Mouse (Mus musculus): ENCODE measurements at regions not wholly inside any gene's neighbourhood (a gene's known extent, or its start where the extent isn't known, plus 50 kb on each side); places are given as distances from the start of the nearest gene placed in this dataset.

DNA sequence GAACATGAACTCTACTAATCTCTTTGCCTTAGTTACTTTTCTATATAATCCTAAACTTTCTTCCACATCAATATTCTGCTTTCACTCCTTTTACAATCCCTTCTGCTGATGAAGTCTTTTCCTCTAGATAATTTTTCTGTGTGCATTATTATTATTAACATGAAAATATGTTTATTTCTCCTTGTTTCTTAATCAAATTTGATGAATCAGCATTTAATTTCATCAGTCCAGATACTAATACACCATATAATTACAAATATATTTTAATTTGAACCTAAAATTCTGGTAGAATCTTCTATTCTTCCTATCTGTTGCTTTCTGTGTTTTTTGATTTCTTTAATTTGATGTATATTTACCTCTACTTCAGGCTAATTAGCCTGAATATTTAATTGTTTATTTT lies 365.5 kb downstream of the Dcdc2c start:
- no peak for DNase-seq (ENCODE audit: low spot score in 2 of 2)

DNA sequence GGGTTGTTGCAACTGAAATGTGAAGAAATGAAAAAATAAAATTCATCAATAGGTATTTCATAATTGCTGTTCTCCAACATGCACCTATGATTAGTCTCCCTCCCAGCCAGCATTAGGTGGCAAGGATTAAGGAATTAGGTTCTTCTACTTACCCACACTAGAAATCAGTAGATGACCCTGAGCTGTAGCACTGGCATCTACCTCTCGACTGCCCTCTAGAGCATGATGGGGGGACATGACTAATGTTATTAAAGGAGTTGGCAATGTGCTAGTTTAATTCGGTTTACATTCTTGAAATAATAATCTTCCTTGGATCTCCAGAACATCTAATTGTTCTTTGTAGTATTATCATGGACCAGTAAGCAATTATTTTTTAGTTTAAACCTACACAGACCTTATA lies 370.9 kb downstream of the Dcdc2c start:
- DNase-seq (ENCODE audit: low spot score in 2 of 2), result no peak

DNA sequence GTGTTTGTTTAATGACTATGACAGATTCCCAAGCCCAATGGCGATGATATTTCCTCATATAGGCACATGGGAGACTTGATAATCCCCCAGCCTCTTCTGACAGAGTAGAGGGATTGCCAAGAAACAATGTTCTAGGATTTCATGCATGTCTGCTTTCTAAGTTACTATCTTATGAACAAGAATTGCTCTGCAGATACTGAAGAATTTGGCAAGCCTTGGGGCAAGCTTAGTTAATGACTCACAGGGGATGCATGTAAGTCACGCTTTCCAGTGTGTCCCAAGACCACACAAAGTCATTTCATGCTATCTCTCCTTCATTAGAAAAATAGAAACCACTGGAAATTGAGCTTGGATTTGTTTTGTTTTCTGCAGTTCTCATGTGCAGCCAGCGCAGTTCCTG lies 376.2 kb downstream of the Dcdc2c start:
- DNase-seq (ENCODE audit: low spot score in 2 of 2), result no peak

DNA sequence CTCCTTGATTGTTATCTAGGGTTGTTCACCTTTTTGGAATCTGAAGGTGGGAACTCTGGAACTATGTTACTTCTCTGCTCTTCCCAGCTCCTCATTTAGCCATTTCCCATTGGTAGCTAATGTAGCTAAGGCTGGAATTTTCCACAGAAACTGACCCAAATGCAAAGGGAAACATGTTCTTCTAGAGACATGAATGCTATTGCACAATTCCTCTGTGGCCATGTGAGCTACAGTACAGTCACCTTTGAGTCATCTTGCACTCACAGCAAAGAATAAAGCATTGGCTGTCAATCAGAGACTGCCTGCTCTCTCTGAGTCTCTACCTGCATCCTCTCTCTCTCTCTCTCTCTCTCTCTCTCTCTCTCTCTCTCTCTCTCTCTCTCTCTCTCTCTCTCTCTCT lies 378.1 kb downstream of the Dcdc2c start:
- DNase-seq (ENCODE audit: low spot score in 2 of 2), result no peak

DNA sequence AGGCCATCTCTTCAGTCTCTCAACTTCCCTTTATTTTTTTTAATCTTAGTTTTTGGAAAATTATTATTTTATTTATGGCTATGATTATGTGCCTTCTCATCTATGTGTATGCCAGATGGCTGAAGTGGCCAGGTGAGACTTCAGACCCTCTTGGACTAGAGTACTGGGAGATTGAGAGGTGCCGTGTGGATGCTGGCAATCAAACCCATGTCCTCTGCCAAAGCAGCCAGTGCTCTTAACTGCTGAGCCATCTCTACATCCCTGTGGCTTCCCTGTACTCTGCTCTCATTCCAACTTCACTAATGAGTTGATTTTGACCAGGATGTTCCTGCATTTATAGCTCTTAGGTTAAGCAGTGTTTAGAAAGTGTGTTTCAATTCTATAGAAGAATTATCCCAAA lies 393.4 kb downstream of the Dcdc2c start:
- DNase-seq (ENCODE audit: low spot score in 2 of 2), result no peak

DNA sequence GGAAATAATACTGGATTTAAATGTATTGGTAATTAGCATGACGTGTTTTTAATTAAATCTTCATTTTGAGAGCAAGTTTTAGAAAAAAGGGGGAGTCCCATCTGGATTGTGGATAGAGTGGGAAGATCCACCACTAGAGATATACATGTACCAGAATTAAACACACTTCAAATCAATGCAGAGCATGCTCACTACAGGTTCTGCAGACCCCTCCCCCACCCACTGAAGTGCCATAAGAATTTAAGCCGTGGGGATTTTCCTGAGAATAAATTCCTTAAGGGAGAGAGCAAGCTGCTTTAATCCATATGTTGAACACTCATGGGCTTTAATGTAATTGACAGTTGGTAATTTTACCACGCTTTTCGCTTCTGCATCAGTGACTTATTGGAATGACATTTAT lies 401.4 kb downstream of the Dcdc2c start:
- no peak for DNase-seq (ENCODE audit: low spot score in 2 of 2)

DNA sequence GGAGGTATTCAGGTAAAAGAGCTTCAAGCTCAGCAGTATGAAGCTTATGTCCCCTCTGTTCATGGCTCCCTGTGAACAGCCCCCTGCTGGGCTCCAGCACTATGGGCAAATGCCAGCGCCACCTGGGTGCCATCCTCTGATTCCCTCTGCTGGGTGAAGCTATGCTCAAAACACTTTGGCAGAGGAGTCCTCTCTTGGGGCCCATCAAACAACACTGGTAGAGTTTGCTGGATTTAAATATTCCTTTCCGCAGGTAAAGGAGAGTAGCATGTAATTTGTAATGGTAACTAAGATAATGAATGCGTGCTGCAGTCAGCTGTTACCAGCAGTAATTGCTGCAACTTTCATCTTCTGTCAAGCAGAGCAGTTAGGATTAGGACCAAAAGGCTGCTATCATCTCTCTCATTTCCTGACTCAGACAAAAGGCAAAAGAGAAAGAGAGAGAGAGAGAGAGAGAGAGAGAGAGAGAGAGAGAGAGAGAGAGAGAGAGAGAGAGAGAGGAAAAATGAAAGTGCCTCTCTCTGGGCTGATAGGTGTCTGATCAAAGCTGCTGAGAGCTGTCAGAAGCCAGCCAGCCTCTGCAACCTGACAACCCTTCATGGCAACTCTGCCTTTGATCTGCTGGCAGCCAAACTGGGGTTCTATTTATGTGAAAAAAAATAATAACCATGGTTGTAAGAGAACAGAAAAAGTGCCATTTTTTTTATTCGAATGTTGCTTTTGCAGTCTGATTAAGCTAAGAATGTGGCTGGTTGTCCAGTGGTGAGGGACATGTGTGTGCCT lies 416.2 kb downstream of the Dcdc2c start:
- no peak for DNase-seq (ENCODE audit: low spot score in 2 of 2)

DNA sequence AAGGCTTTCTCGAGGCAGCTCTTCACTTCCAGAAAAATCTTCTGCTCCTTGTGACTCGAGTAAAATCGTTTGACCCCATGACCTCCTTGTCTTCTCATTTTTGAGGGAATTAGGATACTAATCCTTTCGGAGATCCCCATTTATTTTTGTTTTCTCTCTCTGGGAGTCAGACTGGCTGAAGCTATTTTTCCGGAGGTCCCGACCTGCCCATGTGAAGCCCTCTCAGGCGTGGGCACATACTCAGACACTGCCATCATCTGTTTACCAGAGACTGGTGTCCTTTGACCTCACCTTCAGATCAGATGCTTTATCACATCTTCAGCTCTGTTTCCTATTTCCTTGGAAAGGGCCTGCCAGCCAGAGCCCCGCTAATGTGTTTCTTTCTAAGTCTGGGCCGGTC lies 429.4 kb downstream of the Dcdc2c start:
- DNase-seq (ENCODE audit: low spot score in 2 of 2), result no peak

DNA sequence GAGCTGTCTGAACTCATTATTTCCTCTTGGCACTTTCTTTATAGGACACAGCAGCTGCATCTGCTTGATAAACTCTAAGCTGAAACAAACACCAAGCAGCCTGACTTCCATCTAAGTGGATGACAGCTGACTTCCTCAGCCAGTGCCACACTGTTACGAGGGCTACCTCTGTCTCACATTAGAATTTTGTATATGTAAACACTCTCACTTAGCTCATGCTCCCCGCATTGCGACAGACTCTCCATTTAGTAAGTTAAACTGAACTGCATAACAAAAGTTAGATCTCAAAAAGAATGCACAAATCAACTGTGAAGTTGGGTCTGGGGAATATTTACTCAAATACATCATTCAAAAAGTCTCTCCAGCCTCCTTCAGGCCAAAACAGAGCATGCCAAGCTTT lies 432.1 kb downstream of the Dcdc2c start:
- DNase-seq (ENCODE audit: low spot score in 2 of 2), result no peak

DNA sequence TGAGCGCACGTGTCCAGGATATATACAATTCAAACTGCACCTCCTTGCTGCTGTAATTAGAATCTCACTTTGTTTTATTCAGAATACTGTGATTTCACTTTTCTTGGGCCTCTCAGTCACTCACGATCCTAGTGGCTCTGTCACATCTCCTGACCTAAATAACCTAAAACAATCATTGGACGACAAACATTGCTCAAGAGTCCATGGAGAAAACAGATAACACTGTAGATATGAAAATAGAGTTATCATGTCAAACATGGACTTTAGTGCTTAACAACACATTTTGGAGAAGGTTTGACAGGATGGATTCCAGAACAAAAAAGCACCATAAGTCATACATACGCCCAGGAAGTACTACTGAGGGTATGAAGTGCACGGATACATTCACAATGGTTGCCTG lies 461.5 kb downstream of the Dcdc2c start:
- DNase-seq (ENCODE audit: low spot score in 2 of 2), result no peak

DNA sequence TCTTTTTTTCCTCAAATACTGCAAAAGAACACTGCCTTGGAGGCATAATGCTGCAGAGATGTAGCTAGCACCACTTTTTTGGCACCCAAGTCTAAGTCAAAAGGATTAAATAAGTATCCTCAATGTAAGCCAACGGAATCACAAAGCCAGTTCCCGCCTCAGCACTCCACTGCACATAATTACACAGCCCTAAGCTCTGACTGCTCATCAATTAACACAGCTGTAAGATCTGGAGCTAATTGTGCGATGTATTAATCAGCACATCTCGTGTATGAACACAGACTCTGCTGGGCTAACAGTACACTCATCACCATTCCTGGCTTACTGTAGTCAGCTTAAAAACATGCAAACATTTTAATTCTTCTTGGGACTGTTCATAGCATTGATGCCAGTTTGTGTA lies 466.7 kb downstream of the Dcdc2c start:
- no peak for DNase-seq (ENCODE audit: low spot score in 2 of 2)

DNA sequence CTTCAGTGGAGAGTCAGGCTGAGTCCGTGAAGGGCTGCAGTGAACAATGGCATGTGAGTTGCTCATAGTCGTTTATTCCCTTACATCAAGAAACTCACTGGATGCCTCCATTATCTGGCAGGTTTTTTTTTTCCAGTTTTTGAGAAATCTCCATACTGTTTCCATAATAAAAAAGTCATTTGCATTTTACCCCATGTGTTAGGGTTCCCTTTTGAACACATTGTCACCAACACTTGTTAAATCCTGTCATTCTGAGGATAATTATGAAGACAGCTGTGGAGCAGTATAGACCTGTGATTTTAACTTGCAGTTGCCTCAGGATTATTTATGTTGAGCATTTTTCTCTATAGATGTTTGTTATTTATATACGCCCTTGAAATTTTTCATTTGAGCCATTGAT lies 475.6 kb downstream of the Dcdc2c start:
- DNase-seq (ENCODE audit: low spot score in 2 of 2), result no peak

DNA sequence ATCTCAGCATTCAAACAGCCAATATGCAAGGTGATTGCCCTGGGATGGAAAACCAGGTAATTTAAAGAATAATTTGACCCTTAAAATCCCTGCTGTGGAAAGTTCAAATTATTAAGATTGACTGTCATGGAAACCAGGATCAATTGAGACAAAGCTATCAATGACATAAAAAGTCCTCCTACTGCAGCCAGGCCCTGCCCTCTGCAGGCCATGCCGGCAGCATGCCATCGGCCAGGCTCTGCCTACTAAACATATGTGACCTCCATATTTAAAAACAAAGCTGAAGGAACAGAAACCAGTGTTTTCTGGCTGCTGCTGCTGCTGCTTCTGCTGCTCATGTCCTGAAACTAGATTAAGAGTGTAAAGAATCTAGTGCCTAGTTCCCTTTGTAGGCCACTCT lies 483.6 kb downstream of the Dcdc2c start:
- no peak for DNase-seq (ENCODE audit: low spot score in 2 of 2)

DNA sequence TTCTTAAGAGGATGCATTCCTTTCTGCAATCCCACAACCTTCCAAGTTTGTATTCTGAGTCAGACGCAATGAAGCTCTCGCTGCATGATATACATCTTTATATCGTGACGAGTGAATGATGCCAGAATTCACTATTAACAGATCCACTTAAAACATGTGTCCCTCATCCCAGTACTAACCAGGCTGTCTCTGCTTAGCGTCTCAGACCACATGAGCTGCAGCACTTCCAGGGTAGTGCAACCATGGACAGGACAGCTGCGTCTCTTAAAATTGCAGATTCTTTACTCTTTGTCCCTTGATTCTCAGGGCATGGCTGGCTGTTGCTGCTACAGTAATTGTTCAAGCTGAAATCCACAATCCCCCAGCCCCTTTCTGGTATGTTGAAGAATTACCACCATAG lies 491.9 kb downstream of the Dcdc2c start:
- DNase-seq (ENCODE audit: low spot score in 2 of 2), result no peak

DNA sequence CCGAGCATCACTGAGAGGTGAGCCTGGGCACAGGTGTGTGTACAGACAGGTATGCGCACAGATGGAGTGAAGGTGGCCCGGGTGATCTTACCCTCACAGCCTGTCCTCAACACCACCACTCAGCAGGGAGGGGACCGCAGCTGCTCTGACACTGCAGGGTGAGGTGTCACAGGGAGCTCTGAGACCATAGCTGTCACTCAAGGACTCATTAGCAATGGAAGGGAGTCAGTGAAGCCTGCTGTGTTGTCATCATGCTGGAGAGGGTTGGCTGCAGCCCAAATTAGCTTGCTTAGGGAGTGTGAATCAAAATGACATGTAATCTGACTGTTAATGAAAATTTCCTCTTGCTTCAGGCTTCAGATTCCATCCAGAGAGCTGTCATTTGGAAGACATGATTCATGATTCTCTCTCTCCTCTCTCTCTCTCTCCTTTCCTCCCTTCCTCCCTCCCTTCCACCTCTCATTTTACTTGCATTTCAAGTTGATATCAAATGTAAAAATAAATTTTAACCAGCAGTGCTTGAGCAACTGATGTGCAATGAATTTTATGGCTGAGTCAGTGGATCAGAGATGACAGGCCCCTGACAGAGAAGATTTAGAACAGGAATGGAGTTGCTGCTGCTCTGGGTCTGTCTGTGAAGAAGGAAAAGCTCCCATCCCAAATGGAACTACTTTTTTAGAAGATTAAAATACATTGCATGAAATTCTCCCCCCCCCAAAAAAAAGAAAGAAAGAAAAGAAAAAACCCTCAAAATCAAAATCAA lies 496.5 kb downstream of the Dcdc2c start:
- DNase-seq (ENCODE audit: low spot score in 2 of 2), result peak in 1 of 2 experiments; percentile 8

DNA sequence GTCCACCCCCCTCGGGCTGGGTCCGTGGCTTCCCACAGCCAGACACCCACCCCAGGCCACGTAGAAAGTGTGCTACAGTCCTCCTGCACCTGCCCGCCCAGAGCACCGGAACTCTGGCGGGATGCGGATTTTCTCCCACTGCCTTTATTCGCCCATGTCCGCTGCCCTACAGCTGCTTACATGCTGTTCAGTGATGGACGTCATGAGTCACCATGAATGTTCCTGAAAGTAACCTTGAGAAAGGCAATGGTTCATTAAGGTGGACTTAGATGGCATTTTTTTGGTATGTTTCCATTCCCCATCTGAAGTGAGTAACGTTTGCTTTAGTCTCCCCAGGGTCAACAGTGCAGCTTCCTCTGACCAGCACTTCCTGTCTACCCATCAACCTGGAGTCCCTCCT lies 497.8 kb downstream of the Dcdc2c start:
- no peak for DNase-seq (ENCODE audit: low spot score in 2 of 2)

DNA sequence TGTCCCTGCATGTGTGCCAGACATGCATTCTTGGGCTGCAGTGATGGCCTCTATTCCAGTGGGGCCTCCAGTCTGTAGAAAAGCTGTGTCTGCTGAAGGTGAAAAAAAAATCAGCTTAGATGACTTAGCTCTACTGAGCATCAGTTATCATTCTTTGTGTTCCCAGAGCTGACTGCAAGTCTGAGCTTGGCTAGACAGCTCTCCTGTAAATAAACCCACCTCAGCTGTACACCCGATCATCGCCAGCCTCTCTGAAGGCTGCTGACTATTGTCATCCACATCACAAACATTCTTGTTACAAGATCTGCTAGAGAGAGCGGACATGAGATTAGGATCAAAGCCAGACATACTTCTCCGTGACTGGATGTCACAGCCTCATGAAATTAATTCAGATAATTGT lies 504.2 kb downstream of the Dcdc2c start:
- DNase-seq (ENCODE audit: low spot score in 2 of 2), result no peak

DNA sequence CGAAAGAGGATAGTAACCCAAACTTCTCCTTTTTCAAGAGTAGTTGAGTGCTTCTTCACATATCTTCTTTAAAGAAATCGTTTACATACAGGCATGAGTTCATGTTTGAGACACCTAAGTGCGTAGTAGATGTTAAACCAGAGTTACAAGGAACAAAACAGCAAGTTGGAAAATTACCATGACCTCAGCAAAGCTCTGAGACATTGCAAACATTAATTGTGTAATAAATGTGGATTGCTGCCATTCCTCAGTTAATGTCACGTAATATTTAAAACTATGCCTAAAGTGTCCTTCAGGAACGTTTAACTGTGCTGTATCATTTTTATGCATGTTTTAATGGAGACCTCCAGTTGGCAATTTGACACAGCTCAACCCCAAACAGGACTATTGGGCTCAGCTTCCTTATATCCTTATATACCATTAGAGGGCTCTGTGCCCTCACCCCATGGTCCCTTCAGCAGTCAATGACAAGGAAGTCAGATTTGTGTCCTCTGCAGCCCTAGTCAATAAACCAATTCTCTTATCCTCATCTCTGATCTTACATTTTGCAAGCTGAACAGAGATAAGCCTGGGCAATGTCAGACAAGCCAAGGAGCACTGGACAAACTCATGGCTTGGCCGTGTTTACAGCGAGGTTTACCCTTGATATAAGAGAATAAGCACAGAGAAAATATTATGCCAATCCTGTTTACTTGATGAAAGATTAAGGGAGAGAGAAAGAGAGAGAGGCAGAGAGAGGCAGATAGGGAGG lies 513.9 kb downstream of the Dcdc2c start:
- DNase-seq (ENCODE audit: low spot score in 2 of 2), result no peak

DNA sequence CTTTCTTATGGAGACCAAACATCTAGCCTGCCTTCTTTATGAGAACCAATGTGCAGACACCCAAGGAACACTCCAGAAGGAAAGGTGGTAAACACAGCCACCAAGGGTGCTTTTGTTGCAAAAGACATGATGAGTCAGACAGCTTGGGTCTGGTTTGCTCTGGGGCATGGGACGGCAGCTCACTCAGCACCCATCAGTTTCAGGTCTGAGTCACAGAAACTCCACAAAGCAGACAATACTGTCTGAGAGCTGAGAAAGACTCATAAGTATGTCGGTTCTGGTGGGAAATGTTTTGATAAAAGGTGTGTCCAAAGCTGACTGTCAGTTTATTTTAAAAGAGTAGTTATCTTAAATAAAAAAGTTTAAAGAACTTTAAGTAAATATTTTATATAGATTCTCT lies 553.0 kb downstream of the Dcdc2c start:
- no peak for DNase-seq (ENCODE audit: low spot score in 2 of 2)

DNA sequence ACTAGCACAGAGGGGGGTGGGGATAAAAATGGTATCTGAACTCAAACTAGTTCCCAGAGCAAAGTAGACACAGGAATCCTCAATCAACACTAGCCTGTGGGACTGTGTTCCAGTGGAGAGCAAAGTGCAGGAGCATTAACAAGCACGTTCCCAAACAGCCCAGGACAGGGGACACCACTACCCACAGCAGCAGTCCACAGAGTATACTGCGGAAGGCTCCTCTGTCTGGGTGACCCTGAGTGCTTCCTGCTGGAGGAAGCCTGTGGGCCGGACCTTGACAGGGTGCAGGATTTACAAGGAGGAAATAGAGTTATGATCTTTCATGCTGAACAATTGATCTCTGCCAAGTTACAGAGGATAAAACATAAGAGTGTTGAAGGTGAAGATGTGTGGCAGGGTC lies 560.0 kb downstream of the Dcdc2c start:
- no peak for DNase-seq (ENCODE audit: low spot score in 2 of 2)

DNA sequence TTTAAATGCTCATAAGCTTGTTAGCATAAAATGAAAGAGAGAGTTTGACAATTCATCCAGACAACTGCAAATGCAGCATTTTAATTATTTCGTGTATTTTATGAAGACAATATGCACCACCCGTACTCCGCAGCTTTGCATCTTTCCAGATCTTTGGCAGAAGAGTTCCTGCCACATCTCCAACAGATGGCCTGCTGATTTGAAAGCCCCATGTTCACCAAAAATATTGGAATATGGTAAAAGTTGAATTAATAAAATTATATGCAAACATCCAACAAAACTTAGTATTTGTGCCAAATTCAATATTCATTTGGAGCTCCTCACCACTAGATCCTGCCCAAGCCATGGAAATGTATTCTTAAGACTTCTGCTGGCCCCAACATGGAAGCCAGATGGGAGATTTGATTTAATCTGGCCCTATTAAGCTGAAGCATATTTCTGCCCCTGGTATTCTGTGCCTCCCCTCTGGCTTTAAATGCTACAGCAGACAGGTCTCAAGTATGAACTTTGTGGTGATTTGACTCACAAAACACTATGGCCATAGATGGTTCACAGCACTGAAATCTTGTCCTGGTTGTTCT lies 567.8 kb downstream of the Dcdc2c start:
- no peak for DNase-seq (ENCODE audit: low spot score in 2 of 2)

All from left cerebral cortex, adult 18-20 months (tissue).